Mouse (Mus musculus): ENCODE results near the gene Ms4a4d. TPM values are rescaled to one million over a fixed set of nuclear protein-coding genes. Genes with fewer than 3 reads are reported as not detected.
"Not testable (repeated sequence)": the region's sequence is repeated elsewhere in the genome, so short reads cannot be mapped to it uniquely, and the experiment has no call there.

The Ms4a4d gene
- polyA plus RNA-seq, 1 experiment: 8.6 TPM

GRCm38 (mm10) chr19:11501326-11501725, 35.3 kb upstream of the Ms4a4d start:
- DNase-seq (ENCODE audit: low read depth in 1 of 2, low spot score in 2 of 2): no peak
- TF ChIP-seq CTCF (IDR thresholded peaks at IDR 0.05; ENCODE audit: extremely low read depth, insufficient read depth, insufficient read length, insufficient replicate concordance) (no peak), POLR2A (IDR thresholded peaks at IDR 0.05; ENCODE audit: low read depth, low read length) (no peak)
- Histone ChIP-seq H3K27me3 (ENCODE audit: control insufficient read depth, insufficient read depth, low read length) (no peaks in the 10 kb centered on the region), H3K4me1 (ENCODE audit: control insufficient read depth, insufficient read depth, insufficient read length) (peaks cover 7% of the 10 kb centered on the region), H3K4me3 (ENCODE audit: extremely low read depth, insufficient read depth, insufficient read length) (no peak overlapping the region), H3K36me3 (ENCODE audit: control insufficient read depth, insufficient read depth, low read length) (peaks cover 8% of the 10 kb centered on the region), H3K27ac (ENCODE audit: insufficient read depth, low read length) (peak overlapping the region; percentile 15; the same call in 1 of the 2 replicates)
- WGBS: 17% methylated on average over 4 of the region's 4 CpGs

DNA sequence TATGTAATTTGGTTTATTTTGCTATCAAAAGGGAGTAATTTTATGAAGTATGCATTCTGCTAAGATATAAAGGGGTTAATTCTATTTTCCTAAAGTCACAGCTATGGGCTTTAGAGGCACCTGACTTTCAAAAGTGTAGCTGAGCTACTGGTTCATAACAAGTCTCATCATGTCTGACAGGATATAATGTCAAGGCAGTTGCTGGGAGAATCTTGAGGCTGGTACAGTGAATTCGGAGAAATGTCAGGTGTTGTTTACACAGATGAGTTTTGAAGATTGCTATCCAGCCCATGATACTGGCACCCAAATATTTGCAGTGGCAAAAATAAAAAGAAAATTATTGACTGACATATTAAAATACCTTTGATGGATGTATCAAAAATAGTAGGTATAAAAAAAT, 31.7 kb upstream of the Ms4a4d start:
- DNase-seq (ENCODE audit: low read depth in 1 of 2, low spot score in 2 of 2): no peak

DNA sequence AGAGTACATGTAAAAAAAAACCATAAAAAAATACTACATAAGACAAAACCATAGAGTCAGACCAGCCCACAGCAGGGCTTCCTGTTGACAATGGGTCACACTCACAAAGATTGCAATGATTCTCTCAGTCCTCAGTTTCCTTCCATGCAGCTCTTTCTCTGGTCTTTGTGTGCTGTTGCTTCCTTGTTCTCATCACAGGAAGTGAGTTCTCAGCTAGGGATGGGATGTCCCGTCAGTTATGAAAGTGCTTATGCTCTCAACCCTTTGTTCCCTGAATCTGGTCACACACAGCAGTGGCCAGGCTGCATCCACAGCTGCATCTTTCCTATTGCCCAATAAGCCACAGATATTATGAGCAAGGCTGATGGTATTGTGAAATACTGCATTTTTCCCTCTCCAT, 23.1 kb upstream of the Ms4a4d start:
- Histone ChIP-seq H3K4me1 (ENCODE audit: control insufficient read depth, insufficient read depth, insufficient read length) (peaks cover 12% of the 10 kb centered on the region; the same call in 1 of the 2 replicates), H3K4me3 (ENCODE audit: extremely low read depth, insufficient read depth, insufficient read length) (no peak overlapping the region), H3K27me3 (ENCODE audit: control insufficient read depth, insufficient read depth, low read length) (no peaks in the 10 kb centered on the region), H3K36me3 (ENCODE audit: control insufficient read depth, insufficient read depth, low read length) (peaks cover 2% of the 10 kb centered on the region; the same call in 1 of the 2 replicates), H3K27ac (ENCODE audit: insufficient read depth, low read length) (peak overlapping the region; percentile 40; the same call in 1 of the 2 replicates)
- 44% methylated on average over 1 of the region's 1 CpGs for WGBS
- DNase-seq (ENCODE audit: low read depth in 1 of 2, low spot score in 2 of 2): no peak
- no peak; the same call in 1 of the 2 replicates for TF ChIP-seq POLR2A (IDR thresholded peaks at IDR 0.05; ENCODE audit: low read depth, low read length)
- no peak for TF ChIP-seq CTCF (IDR thresholded peaks at IDR 0.05; ENCODE audit: extremely low read depth, insufficient read depth, insufficient read length, insufficient replicate concordance)

More for the DNA sequence above, 31.7 kb upstream of the Ms4a4d start:
- TF ChIP-seq CTCF (IDR thresholded peaks at IDR 0.05; ENCODE audit: extremely low read depth, insufficient read depth, insufficient read length, insufficient replicate concordance): no peak
- TF ChIP-seq POLR2A (IDR thresholded peaks at IDR 0.05; ENCODE audit: low read depth, low read length): no peak
- no peak overlapping the region for H3K4me3 ChIP-seq (ENCODE audit: extremely low read depth, insufficient read depth, insufficient read length)
- peaks cover 4% of the 10 kb centered on the region for H3K4me1 ChIP-seq (ENCODE audit: control insufficient read depth, insufficient read depth, insufficient read length)
- no peaks in the 10 kb centered on the region for H3K27me3 ChIP-seq (ENCODE audit: control insufficient read depth, insufficient read depth, low read length)
- H3K36me3 ChIP-seq (ENCODE audit: control insufficient read depth, insufficient read depth, low read length): peaks cover 7% of the 10 kb centered on the region
- 63% methylated on average over 1 of the region's 1 CpGs for WGBS
- no peak overlapping the region for H3K27ac ChIP-seq (ENCODE audit: insufficient read depth, low read length)

GRCm38 (mm10) chr19:11516246-11516645, 20.4 kb upstream of the Ms4a4d start, which contains the start of gene Ms4a6b:
Ms4a6b (plus strand) TSS chr19:11516512.
- peak within 1 kb of the TSS; percentile 47 for H3K4me3 ChIP-seq (ENCODE audit: extremely low read depth, insufficient read depth, insufficient read length)
- TF ChIP-seq POLR2A (IDR thresholded peaks at IDR 0.05; ENCODE audit: low read depth, low read length) (no peak), CTCF (IDR thresholded peaks at IDR 0.05; ENCODE audit: extremely low read depth, insufficient read depth, insufficient read length, insufficient replicate concordance) (no peak)
- H3K36me3 ChIP-seq (ENCODE audit: control insufficient read depth, insufficient read depth, low read length): no peaks in the 10 kb centered on the region; the same call in none of the 2 replicates
- DNase-seq (ENCODE audit: low read depth in 1 of 2, low spot score in 2 of 2): no peak
- peaks cover 12% of the 10 kb centered on the region; the same call in 1 of the 2 replicates for H3K4me1 ChIP-seq (ENCODE audit: control insufficient read depth, insufficient read depth, insufficient read length)
- peak within 1 kb of the TSS; percentile 82 for H3K27ac ChIP-seq (ENCODE audit: insufficient read depth, low read length)
- no peaks in the 10 kb centered on the region for H3K27me3 ChIP-seq (ENCODE audit: control insufficient read depth, insufficient read depth, low read length)

GRCm38 (mm10) chr19:11516845-11517244, 19.8 kb upstream of the Ms4a4d start:
- peak overlapping the region; percentile 47 for H3K4me3 ChIP-seq (ENCODE audit: extremely low read depth, insufficient read depth, insufficient read length)
- peak; percentile 48 to 57 for DNase-seq (ENCODE audit: low read depth in 1 of 2, low spot score in 2 of 2)
- peak overlapping the region; percentile 82; the same call in 1 of the 2 replicates for H3K27ac ChIP-seq (ENCODE audit: insufficient read depth, low read length)
- peaks cover under 1% of the 10 kb centered on the region for H3K36me3 ChIP-seq (ENCODE audit: control insufficient read depth, insufficient read depth, low read length)
- TF ChIP-seq CTCF (IDR thresholded peaks at IDR 0.05; ENCODE audit: extremely low read depth, insufficient read depth, insufficient read length, insufficient replicate concordance) (no peak), POLR2A (IDR thresholded peaks at IDR 0.05; ENCODE audit: low read depth, low read length) (no peak)
- WGBS: 35% methylated on average over 4 of the region's 4 CpGs
- H3K4me1 ChIP-seq (ENCODE audit: control insufficient read depth, insufficient read depth, insufficient read length): peaks cover 12% of the 10 kb centered on the region; the same call in 1 of the 2 replicates
- no peaks in the 10 kb centered on the region for H3K27me3 ChIP-seq (ENCODE audit: control insufficient read depth, insufficient read depth, low read length)

GRCm38 (mm10) chr19:11517373-11517772, 19.2 kb upstream of the Ms4a4d start:
- H3K27me3 ChIP-seq (ENCODE audit: control insufficient read depth, insufficient read depth, low read length); H3K36me3 ChIP-seq (ENCODE audit: control insufficient read depth, insufficient read depth, low read length); DNase-seq (ENCODE audit: low read depth in 1 of 2, low spot score in 2 of 2); H3K4me3 ChIP-seq (ENCODE audit: extremely low read depth, insufficient read depth, insufficient read length): not testable (repeated sequence)
- peaks cover 12% of the 10 kb centered on the region; the same call in 1 of the 2 replicates for H3K4me1 ChIP-seq (ENCODE audit: control insufficient read depth, insufficient read depth, insufficient read length)
- peak overlapping the region; percentile 82 for H3K27ac ChIP-seq (ENCODE audit: insufficient read depth, low read length)
- WGBS: 0% methylated on average over 1 of the region's 1 CpGs

DNA sequence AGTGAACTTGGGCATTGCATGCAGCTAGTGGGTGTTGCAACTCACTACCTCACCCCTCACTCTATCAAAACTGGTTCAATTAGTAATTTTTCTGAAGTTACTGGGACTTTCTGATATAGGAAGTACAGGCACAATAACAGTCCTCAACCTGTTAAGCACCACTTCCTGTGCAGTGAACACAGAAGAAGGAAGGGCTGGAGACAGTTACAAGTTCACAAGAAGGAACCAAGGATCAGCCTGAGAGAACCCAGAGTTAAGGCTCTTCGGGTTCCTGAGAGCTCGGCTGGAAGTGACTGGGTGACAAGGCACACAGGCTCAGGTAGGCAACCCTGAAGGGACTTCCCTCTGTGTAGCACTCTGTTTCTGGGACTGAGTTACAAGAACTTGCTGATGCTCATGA, 18.2 kb upstream of the Ms4a4d start:
- H3K27ac ChIP-seq (ENCODE audit: insufficient read depth, low read length): peak overlapping the region; percentile 80
- 4% methylated on average over 2 of the region's 2 CpGs for WGBS
- H3K4me3 ChIP-seq (ENCODE audit: extremely low read depth, insufficient read depth, insufficient read length): peak overlapping the region; percentile 50
- H3K4me1 ChIP-seq (ENCODE audit: control insufficient read depth, insufficient read depth, insufficient read length): peaks cover 14% of the 10 kb centered on the region
- H3K27me3 ChIP-seq (ENCODE audit: control insufficient read depth, insufficient read depth, low read length); H3K36me3 ChIP-seq (ENCODE audit: control insufficient read depth, insufficient read depth, low read length): not testable (repeated sequence)
- DNase-seq (ENCODE audit: low read depth in 1 of 2, low spot score in 2 of 2): peak in 1 of 2 experiments; percentile 26
